Mouse (Mus musculus) heart, embryonic 10.5 days (tissue): ENCODE results near the gene Gabarap. TPM values are rescaled to one million over a fixed set of nuclear protein-coding genes. Genes with fewer than 3 reads are reported as not detected.

Experiments
- DNase-seq: peaks from one replicate; pipeline ENCODE4 v3.0.0-alpha.2; 2017; ENCODE audit warnings: low spot score
- H3K27ac ChIP-seq: fragments of 300-500 bp; sonication (generic); 2 replicates; pipeline ENCODE4 v1.5.1; 2016; ENCODE audit warnings: mild to moderate bottlenecking
- H3K27me3 ChIP-seq: fragments of 300-500 bp; sonication (generic); 2 replicates; pipeline ENCODE4 v1.6.1; 2016; ENCODE audit warnings: mild to moderate bottlenecking; ENCODE audit not compliant: poor library complexity, insufficient read depth, severe bottlenecking
- H3K36me3 ChIP-seq: fragments of 300-500 bp; sonication (generic); 2 replicates; pipeline ENCODE4 v1.6.1; 2016; ENCODE audit warnings: mild to moderate bottlenecking, moderate library complexity
- H3K4me1 ChIP-seq: fragments of 300-500 bp; sonication (generic); 2 replicates; pipeline ENCODE4 v1.6.1; 2016; ENCODE audit warnings: mild to moderate bottlenecking
- H3K4me3 ChIP-seq: fragments of 300-500 bp; sonication (generic); 2 replicates; pipeline ENCODE4 v1.5.1; 2016; ENCODE audit warnings: mild to moderate bottlenecking, moderate library complexity
- H3K9me3 ChIP-seq: fragments of 300-500 bp; sonication (generic); 2 replicates; pipeline ENCODE4 v1.6.1; 2016; ENCODE audit warnings: mild to moderate bottlenecking, moderate library complexity
- WGBS: fragments of 180-500 bp; shearing (Covaris S2); methylation state at CpG from one replicate; pipeline ENCODE4 v1.1.7; 2016; 5-methylcytosine and 5-hydroxymethylcytosine counted together
- microRNA counts: library from miRNA; unstranded; fragments of <30 nt; microRNA quantifications from one replicate; lab custom pipeline; 2017
- microRNA-seq: library from miRNA; unstranded; fragments of <30 nt; microRNA quantifications from one replicate; pipeline ENCODE4, GENCODE M21; 2017
- polyA plus RNA-seq: library from polyadenylated mRNA; unstranded; fragments of >200 nt; fragmentation: Nextera tagmentation; extraction: Ambion mirVana; gene quantifications from 2 replicates; pipeline ENCODE4 v1.2.1, GENCODE M21; 2016

Gene Gabarap
- polyA plus RNA-seq, 1 experiment from 2014 or later, result 365 TPM

DNA sequence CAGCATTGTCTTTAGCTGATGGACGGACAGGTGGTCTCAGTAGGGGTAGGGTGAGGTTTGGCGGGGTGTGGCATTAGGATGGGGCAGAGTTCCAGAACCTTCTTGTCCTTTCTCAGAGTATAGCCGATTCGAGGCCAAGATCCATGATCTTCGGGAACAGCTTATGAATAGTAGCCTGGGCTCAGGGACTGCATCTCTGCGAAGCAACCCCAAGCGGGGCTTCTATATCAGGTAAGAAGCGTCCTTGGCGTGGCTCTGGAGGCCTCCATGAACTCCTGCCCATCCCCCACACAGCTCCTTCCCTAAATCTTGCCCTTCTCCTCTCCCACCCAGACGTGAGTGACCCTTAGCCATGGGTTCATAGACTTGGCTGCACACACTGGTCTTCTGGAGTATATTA, 48.7 kb downstream of the Gabarap start:
- no peaks in the 10 kb centered on the region for H3K27me3 ChIP-seq
- no peak overlapping the region for H3K27ac ChIP-seq
- H3K4me1 ChIP-seq, result peaks cover under 1% of the 10 kb centered on the region
- H3K4me3 ChIP-seq, result no peak overlapping the region
- H3K36me3 ChIP-seq, result peaks cover 63% of the 10 kb centered on the region
- no peak for DNase-seq
- H3K9me3 ChIP-seq, result no peaks in the 10 kb centered on the region
- WGBS, result 89% methylated on average over 10 of the region's 10 CpGs

DNA sequence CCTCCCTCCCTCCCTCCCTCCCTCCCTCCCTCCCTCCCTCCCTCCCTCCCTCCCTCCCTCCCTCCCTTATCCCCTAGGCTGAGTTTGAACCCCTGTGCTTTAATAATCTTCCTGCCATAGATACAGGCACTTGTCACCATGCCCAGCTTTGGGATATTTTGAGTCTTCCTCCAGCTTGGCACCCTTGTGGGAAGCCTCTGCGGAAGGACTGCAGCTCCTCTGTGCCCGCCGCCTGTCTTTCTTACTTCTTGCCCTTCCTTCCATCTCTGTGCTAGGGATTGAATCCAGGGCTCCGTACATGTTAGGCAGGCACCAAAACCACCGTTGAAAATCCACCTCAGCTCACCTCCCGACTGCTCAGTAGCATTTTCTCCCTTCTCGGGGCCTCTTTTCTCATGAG, 49.2 kb downstream of the Gabarap start:
- WGBS, result 76% methylated on average over 7 of the region's 7 CpGs
- Histone ChIP-seq H3K4me1 (peaks cover 5% of the 10 kb centered on the region), H3K27me3 (no peaks in the 10 kb centered on the region), H3K27ac (no peak overlapping the region), H3K36me3 (peaks cover 66% of the 10 kb centered on the region), H3K9me3 (no peaks in the 10 kb centered on the region), H3K4me3 (no peak overlapping the region)
- DNase-seq, result no peak

DNA sequence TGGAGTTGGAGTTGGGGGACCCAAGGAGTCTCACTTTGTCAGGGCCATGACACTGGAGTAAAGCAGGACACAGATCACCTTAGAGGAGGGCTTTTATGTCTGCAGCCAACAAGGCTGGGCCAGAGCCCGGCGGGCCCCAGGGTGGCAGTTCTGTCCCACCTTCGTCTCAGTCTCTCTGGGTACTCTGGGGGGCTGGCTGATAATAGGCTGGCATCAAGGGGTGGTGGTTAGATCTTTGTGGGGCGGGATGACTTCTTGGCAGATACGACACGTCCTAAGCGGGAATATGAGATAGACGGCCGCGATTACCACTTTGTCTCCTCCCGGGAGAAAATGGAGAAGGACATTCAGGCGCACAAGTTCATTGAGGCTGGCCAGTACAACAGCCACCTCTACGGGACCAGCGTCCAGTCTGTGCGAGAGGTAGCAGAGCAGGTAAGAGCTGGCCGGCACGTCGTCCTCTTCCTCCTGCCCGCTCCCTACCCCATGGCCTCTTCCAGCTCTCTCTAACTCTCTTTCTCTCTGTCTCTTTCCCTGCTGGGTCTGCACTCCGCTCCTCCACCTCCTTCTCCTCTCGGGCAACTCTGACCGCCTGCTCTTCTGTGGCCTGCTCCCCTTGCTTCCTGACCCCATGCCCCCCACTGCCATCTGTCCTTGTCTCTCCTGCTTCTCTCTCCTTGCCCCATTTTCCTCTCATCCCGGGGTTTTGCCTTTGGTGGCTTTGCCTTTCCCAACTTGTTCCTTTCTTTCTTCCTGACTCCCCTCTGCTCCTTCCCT, 51.6 kb downstream of the Gabarap start:
- Histone ChIP-seq H3K36me3 (peaks cover 61% of the 10 kb centered on the region), H3K4me1 (peaks cover 5% of the 10 kb centered on the region), H3K27ac (no peak overlapping the region), H3K27me3 (no peaks in the 10 kb centered on the region), H3K4me3 (no peak overlapping the region), H3K9me3 (no peaks in the 10 kb centered on the region)
- DNase-seq, result no peak
- 88% methylated on average over 23 of the region's 23 CpGs for WGBS

DNA sequence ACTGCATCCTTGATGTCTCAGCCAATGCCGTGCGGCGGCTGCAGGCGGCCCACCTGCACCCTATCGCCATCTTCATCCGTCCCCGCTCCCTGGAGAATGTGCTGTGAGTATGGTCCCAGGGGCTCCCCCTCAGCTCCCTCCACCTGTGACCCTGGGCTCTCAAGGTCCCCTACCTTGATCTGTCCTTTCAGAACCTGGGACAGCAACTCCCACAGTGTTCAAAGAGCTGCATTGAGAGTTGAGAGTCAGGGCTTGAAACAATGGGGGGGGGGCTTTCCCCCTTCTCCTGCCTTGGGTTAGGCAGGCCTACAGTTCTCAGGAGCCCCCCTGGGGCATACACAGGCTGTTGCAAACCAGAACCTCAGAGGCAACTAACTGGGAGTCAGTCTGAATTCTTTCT, 52.7 kb downstream of the Gabarap start:
- no peak for DNase-seq
- Histone ChIP-seq H3K27me3 (no peaks in the 10 kb centered on the region), H3K9me3 (no peaks in the 10 kb centered on the region), H3K4me3 (no peak overlapping the region), H3K36me3 (peaks cover 61% of the 10 kb centered on the region), H3K27ac (no peak overlapping the region), H3K4me1 (peaks cover 5% of the 10 kb centered on the region)
- 80% methylated on average over 7 of the region's 7 CpGs for WGBS

MicroRNA genes within 50 kb of the gene (microRNA counts, 519-probe panel; counts per million panel counts)
- microRNA mmu-miR-324-3p (lab: Ali Mortazavi, UCI) (not detected), microRNA mmu-miR-324-5p (lab: Ali Mortazavi, UCI) (3,195 counts per million, percentile 14 among the panel's probes with 10 or more counts)

Small RNA genes within 50 kb of the gene (microRNA-seq; reads per million reads assigned to microRNA genes)
- gene Gm44349, result not detected
- 2,292 reads per million, percentile 86 among the genes with 10 or more reads in this experiment for gene Mir324

Other genes with a start within 250 kb of the Gabarap start
- gene Polr2a, start 232.5 kb upstream of the Gabarap start, polyA plus RNA-seq, result 24.9 and 29.6 TPM in 2 replicates
- gene Slc35g3, start 229.2 kb upstream of the Gabarap start, polyA plus RNA-seq, result 0.16 TPM in 1 of 2 replicates, not detected in the other
- gene Zbtb4, start 225.2 kb upstream of the Gabarap start, polyA plus RNA-seq, result 1.7 and 2.4 TPM in 2 replicates
- 3.9 and 4.9 TPM in 2 replicates for gene Chrnb1, start 195.2 kb upstream of the Gabarap start, polyA plus RNA-seq
- gene Fgf11, start 189.3 kb upstream of the Gabarap start, polyA plus RNA-seq, result 0.97 and 1.1 TPM in 2 replicates
- gene Tmem102, start 185.5 kb upstream of the Gabarap start, polyA plus RNA-seq, result 1.5 and 1.8 TPM in 2 replicates
- not detected in 2 replicates for gene Gm39566, start 175.8 kb upstream of the Gabarap start, polyA plus RNA-seq
- 0.08 TPM in 1 of 2 replicates, not detected in the other for gene Spem2, start 172.7 kb upstream of the Gabarap start, polyA plus RNA-seq
- gene Spem1, start 169.0 kb upstream of the Gabarap start, polyA plus RNA-seq, result not detected in 2 replicates
- gene Nlgn2, start 153.4 kb upstream of the Gabarap start, polyA plus RNA-seq, result 1.3 and 3.7 TPM in 2 replicates
- 294 and 327 TPM in 2 replicates for gene Tmem256, start 152.6 kb upstream of the Gabarap start, polyA plus RNA-seq
- gene Plscr3, start 144.8 kb upstream of the Gabarap start, polyA plus RNA-seq, result 72.7 and 74.5 TPM in 2 replicates
- 0.28 and 1.2 TPM in 2 replicates for gene Tnk1, start 132.4 kb upstream of the Gabarap start, polyA plus RNA-seq
- not detected in 2 replicates for gene Tmem95, start 113.1 kb upstream of the Gabarap start, polyA plus RNA-seq
- gene Kctd11, start 109.7 kb upstream of the Gabarap start, polyA plus RNA-seq, result 5.0 and 6.2 TPM in 2 replicates
- gene Acap1, start 95.6 kb upstream of the Gabarap start, polyA plus RNA-seq, result 10.6 and 16.2 TPM in 2 replicates
- 5.5 and 8.7 TPM in 2 replicates for gene 2810408A11Rik, start 90.2 kb upstream of the Gabarap start, polyA plus RNA-seq
- 8.3 and 12.7 TPM in 2 replicates for gene Neurl4, start 90.1 kb upstream of the Gabarap start, polyA plus RNA-seq
- 55.2 and 69.4 TPM in 2 replicates for gene Gps2, start 77.3 kb upstream of the Gabarap start, polyA plus RNA-seq
- gene Eif5a, start 69.2 kb upstream of the Gabarap start, polyA plus RNA-seq, result 2,011 and 2,470 TPM in 2 replicates
- gene Ybx2, start 55.3 kb upstream of the Gabarap start, polyA plus RNA-seq, result 1.8 and 2.1 TPM in 2 replicates
- 17.8 and 24.1 TPM in 2 replicates for gene Slc2a4, start 43.0 kb upstream of the Gabarap start, polyA plus RNA-seq
- gene Cldn7, start 26.4 kb upstream of the Gabarap start, polyA plus RNA-seq, result 4.7 and 22.3 TPM in 2 replicates
- 20.5 and 23.8 TPM in 2 replicates for gene Ctdnep1, start 10.0 kb upstream of the Gabarap start, polyA plus RNA-seq
- 135 and 147 TPM in 2 replicates for gene Elp5, start 8.6 kb upstream of the Gabarap start, polyA plus RNA-seq
- gene Phf23, start 4.6 kb downstream of the Gabarap start, polyA plus RNA-seq, result 51.8 and 73.3 TPM in 2 replicates
- gene Dvl2, start 9.5 kb downstream of the Gabarap start, polyA plus RNA-seq, result 29.5 and 40.3 TPM in 2 replicates
- 79.1 and 102 TPM in 2 replicates for gene Acadvl, start 24.3 kb downstream of the Gabarap start, polyA plus RNA-seq
- 5.7 and 9.3 TPM in 2 replicates for gene Dlg4, start 25.8 kb downstream of the Gabarap start, polyA plus RNA-seq
- 0.23 and 0.93 TPM in 2 replicates for gene Asgr1, start 62.9 kb downstream of the Gabarap start, polyA plus RNA-seq
- 0.17 and 1.1 TPM in 2 replicates for gene Asgr2, start 101.5 kb downstream of the Gabarap start, polyA plus RNA-seq
- 0.28 and 0.59 TPM in 2 replicates for gene Mgl2, start 139.2 kb downstream of the Gabarap start, polyA plus RNA-seq
- gene Clec10a, start 165.1 kb downstream of the Gabarap start, polyA plus RNA-seq, result 0.31 TPM in 1 of 2 replicates, not detected in the other
- gene Slc16a11, start 221.6 kb downstream of the Gabarap start, polyA plus RNA-seq, result 0.51 and 2.4 TPM in 2 replicates
- 10.0 and 10.4 TPM in 2 replicates for gene Slc16a13, start 229.9 kb downstream of the Gabarap start, polyA plus RNA-seq
- 10.7 and 15.0 TPM in 2 replicates for gene Bcl6b, start 238.7 kb downstream of the Gabarap start, polyA plus RNA-seq
- gene 0610010K14Rik, start 246.8 kb downstream of the Gabarap start, polyA plus RNA-seq, result 142 and 153 TPM in 2 replicates
- gene Gm21988, start 248.7 kb downstream of the Gabarap start, polyA plus RNA-seq, result 6.5 and 8.7 TPM in 2 replicates
- 126 and 165 TPM in 2 replicates for gene Rnasek, start 248.7 kb downstream of the Gabarap start, polyA plus RNA-seq